Mouse (Mus musculus) megakaryocyte-erythroid progenitor cell, adult 5-6 weeks (primary cell): ENCODE measurements around the gene Dnajc17. TPM values are rescaled to one million over a fixed set of nuclear protein-coding genes. Genes with fewer than 3 reads are reported as not detected.
A peak's percentile ranks its signal among the peaks of the same experiment; 100 is the strongest.

Experiments
- ATAC-seq: replicated peaks from 2 replicates; pipeline ENCODE4 v1.8.0; 2016; ENCODE audit warnings: mild to moderate bottlenecking, inconsistent platforms; ENCODE audit not compliant: severe bottlenecking, poor library complexity, low FRiP score, low TSS enrichment
- total RNA-seq, 2 experiments: library from RNA; stranded (forward) in 1 of 2; stranded (reverse) in 1 of 2; fragments of 200-1000, 215-1000 nt in 1 of 2; fragments of >200 nt in 1 of 2; fragmentation: Nextera tagmentation in 1 of 2; gene quantifications; 2 replicates each; pipeline ENCODE4 v1.2.3; 2014 to 2017

The Dnajc17 gene
- total RNA-seq (2014; fragmentation: Nextera tagmentation) (10.3 and 21.8 TPM in 2 replicates), total RNA-seq (2017) (39.6 and 52.1 TPM in 2 replicates)

GRCm38 (mm10) chr2:119208344-119209175 is at the start of gene Dnajc17, which contains the start of gene Zfyve19:
Gene Dnajc17 (minus strand): TSS chr2:119208795.
Gene Zfyve19 (plus strand): TSS chr2:119208617.
- peak; percentile 97 for ATAC-seq

DNA sequence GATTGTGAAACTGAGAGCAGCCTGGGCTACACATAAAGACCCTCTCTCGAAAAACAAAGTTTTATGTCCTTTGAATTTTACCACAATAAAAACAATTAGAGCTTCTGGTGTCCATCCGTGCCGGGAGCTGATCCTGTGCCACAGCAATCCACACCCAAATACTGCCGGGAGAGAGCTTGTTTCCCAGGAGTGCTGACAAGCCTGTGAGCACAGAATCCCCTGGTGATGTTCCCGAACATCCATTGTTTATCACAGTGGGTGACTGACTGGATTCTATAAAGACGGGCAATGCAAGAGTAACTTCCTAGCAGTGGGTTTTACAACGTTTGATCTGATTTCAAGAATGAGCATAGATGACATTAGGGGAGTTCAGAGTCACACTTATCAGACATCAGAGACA is 46.4 kb upstream of the Dnajc17 start:
- no peak for ATAC-seq

GRCm38 (mm10) chr2:119250826-119251478 is 42.4 kb upstream of the Dnajc17 start:
- peak; percentile 87 for ATAC-seq

GRCm38 (mm10) chr2:119250377-119250776 is 41.8 kb upstream of the Dnajc17 start:
- ATAC-seq, result no peak

DNA sequence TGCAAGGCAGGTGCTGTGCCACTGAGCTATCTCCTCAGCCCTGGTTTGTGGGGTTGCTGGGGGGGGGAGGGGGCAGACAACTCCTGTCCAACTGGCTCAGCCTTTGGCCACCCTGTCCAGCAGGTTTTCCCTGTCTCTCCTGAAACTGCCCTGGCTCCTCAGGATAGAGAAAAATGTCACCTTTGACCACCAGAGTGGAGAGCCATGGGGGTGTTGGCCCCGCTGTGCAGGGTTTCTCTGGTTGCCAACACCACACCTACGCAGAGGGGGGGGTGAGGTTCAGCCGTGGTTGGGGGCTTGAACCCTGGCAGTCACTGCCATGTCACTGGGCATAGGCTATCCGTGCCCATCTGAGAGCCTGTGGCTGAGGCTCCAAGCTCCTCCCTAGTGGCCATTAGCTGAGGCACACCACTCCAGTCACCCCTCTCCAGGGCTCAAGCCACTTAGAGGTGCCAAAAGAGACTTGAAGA is 41.0 kb upstream of the Dnajc17 start:
- 0 out of 2 replicates have a peak, but pooled peaks have one; percentile 19 for ATAC-seq

DNA sequence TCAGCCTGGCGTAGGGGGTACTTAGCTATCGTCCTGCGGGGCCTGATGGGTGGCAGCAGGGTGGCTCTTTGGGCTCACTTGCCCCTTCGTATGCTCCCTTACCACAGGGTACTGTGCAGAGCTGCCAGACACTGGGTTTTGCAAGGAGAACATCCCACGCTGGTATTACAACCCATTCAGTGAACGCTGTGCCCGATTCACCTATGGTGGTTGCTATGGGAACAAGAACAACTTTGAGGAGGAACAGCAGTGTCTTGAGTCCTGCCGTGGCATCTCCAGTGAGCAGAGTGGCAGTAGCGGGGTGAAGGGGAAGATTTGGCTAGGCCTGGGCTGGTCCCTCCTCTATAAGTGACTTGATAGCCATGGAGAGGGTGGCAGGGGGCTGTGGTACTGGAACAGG is 39.3 kb upstream of the Dnajc17 start:
- ATAC-seq, result no peak

GRCm38 (mm10) chr2:119245246-119245645 is 36.7 kb upstream of the Dnajc17 start:
- no peak for ATAC-seq

DNA sequence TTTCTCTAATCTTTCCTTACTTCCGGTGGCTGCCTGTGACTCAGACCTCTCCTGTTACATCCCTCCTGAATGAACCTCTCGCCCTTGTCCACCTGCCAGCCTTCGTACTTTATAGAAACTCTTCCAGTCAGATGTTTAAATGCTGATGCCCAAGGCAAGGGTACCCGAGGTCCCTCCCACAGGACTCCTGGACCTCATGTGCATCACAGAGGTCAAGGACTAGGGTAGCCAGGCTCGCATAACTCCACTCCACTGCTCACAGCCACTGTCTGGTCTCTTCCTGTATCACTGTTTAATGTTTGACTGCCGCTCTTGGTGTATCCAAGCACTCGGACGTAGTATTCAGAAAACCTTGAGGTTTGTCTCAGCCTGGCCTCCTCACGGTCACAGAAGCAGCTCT is 34.0 kb upstream of the Dnajc17 start:
- ATAC-seq, result no peak

- no peak for ATAC-seq
These were observed 32.2 kb upstream of the Dnajc17 start for GRCm38 (mm10) chr2:119240819-119241186.

GRCm38 (mm10) chr2:119240075-119240818 is 31.7 kb upstream of the Dnajc17 start:
- no peak for ATAC-seq

DNA sequence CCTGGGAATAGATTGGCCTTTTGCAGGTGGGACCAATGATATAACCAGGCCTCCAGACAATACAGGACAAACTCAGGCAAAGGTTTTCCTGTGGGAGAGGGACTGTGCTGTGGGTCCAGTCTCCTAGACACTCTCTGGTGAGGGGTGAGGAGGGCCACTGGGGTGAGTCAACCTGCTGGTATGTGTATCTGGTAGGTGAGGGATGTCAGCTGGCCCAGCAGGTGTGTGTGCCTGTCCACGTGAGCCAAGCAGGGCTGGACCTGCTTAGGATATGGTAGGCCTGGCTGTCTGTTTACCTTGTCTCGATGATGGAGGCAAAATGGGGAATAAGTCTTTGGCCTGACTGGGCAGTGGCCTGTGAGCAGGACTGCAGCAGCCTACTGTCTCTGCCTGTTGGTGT is 30.1 kb upstream of the Dnajc17 start:
- no peak for ATAC-seq

DNA sequence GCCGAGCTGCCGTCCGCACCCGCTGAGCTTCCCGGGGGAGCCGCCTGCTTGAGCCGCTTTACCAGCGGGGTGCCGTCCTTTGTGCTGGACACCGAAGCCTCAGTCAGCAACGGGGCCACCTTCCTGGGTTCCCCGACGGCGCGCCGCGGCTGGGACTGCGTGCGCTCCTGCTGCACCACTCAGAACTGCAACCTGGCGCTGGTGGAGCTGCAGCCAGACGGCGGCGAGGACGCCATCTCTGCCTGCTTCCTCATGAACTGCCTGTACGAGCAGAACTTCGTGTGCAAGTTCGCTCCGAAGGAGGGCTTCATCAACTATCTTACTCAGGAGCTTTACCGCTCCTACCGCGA is 29.3 kb upstream of the Dnajc17 start:
- 0 out of 2 replicates have a peak, but pooled peaks have one; percentile 24 for ATAC-seq

DNA sequence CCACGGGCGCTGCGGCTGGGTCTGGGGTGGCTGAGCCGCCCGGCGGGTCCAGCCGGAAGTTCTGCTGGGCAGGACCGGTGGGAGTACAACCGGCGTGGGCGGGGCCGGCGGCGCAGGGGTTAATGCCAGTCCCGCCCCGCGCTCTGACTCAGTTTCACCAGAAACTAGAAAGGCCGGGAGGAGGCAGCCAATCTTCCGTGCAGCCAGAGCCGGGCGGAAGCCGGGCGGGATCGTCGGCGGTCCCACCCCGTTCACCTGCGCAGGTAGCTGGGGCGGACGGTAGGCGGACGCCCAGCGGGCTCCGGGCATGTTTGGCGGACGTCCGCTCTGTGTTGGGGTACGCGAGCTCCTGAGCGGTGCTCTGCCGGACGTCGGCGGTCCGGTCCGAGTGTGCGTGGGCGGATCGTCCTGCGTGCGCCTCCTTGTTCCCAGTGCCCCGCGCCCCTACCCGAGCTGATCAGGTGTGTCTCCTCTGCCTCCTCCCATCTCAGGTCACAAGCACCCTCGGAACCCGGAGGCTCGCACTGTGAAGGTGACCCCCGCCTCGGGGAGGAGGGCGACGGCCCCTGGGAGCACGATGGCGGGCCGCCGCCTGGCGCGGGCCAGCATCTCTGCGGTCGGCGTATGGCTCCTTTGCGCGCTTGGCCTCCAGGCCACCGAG is 28.7 kb upstream of the Dnajc17 start, which contains the start of gene Spint1:
Gene Spint1, plus strand, starts transcription at position 153 of the 661 bp plus-strand sequence.
- no peak for ATAC-seq

GRCm38 (mm10) chr2:119236682-119237209 is 28.2 kb upstream of the Dnajc17 start:
- no peak for ATAC-seq

DNA sequence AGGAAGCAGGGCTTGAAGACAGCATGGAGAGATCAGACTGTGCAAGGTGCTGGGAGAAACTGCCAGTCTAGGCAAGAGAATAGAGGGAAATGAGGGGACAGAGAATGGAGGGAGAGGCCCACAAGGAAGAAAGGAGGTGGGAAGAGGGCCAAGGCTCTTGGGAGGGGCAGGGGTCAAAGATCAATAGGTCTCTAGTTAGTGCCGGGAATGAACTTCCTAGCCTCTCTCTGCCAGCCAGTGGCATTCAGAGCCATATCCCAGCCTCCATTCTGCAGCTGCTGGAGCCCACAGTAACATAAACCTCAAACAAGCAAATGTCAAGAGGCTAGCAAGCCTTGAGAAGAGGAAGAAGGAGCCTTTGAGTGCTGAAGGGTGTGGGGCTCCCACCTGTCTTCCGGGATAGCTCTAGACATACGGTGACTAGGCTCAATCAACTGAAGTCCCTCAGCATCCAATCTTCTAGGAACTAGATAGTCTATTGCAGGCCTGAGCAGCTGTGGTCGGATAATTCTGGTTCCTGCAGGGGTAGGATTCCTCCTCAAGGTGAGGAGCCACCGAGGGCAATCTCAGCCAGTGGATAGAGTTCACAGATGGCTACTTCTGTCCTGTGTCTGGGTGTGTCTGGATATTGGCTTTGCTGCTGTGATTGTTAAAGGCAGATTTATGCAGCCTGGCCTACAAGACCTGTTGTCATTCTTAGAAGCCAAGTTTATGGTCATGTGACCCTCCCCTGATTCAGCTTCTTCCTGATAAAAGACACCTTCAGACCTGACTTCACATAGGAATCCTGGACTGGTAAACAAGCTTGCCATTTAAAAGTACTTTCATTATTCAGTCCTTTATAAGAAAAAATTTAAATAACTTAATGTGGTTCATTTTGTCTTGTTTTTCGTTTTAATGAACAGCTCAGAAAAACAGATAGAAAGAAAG is 21.4 kb upstream of the Dnajc17 start, which contains the start of gene Ppp1r14d:
Gene Ppp1r14d, minus strand, starts transcription at position 132 of the 930 bp plus-strand sequence.
- no peak for ATAC-seq

- peak; percentile 5; the same call in 1 of the 2 replicates for ATAC-seq
These were observed 547 bp upstream of the Dnajc17 start for GRCm38 (mm10) chr2:119209176-119209507.

DNA sequence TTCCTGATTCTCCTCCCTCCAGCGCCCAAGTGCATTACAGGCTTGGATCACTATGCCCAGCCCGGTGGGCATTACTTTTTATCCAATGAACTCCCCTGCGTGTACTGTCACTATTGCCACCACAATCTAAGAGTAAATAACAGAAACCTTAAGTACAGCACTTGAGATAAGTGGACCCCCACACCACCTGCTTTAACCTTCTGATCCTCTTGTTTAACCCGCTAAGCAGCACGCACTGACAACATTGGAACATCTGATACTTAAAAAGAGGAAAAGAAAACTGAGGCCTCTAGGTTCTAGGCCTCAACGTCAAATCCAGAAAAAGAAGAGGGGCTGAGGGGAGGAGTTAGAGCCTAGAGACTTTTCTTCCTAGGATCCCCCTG is 643 bp downstream of the Dnajc17 start:
- ATAC-seq, result no peak; the same call in 1 of the 2 replicates

DNA sequence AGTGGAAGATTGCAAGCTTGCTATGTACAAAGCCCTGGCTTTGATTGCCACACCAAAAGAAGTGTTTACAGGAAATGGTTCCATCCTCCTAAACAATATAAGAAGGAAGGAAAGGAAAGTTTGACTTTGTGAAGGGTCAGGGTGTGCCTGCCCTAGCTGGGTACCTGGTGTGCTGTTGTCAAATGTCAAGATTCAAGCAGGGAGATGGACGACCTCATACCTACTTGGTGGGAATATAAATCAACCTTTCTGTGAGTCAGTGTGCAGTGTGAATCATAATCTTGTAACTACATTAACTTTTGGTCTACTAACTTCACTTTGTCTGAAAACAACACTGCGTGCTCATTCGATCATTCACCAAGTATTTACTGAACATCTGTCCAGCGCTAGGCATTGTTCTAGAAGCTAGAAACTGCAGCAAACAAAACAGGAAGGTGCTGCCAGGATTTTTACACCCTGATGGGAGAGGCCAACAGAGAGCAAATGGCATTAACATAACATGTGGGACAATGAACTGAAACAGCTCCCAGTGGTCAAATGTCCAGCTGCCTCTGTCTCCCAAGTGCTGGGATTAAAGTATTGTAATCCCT is 4.6 kb downstream of the Dnajc17 start:
- no peak for ATAC-seq
